Mouse (Mus musculus): ENCODE results near the gene B4galt4. TPM values are rescaled to one million over a fixed set of nuclear protein-coding genes. Genes with fewer than 3 reads are reported as not detected.

B4galt4 gene
- polyA plus RNA-seq, 1 experiment from 2014 or later, result 39.1 TPM

DNA sequence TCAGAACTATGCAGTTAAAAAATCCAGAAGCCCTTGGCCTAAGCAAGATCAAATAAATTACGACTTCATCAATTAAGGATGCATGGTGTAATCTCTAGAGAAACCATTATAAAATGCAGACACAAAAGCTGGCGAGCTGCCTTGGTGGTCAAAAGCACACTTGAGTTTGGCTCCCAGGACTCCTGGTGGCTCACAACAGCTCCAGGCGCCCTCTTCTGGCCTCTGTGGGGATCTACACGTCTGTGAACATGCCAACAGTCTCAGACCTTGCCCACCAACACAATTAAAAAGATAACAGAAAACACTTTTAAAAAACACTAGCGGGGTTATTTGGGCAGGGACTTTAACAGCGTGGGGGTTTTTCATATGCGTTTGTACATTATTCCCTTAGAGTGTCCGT lies 70.5 kb downstream of the B4galt4 start:
- Histone ChIP-seq H3K27ac (replicated peaks) (no peak overlapping the region), H3K9ac (no peak overlapping the region), H3K27me3 (no peaks in the 10 kb centered on the region), H3K4me1 (replicated peaks) (peaks cover 9% of the 10 kb centered on the region), H3K36me3 (no peaks in the 10 kb centered on the region), H3K4me2 (no peak overlapping the region), H3K4me3 (no peak overlapping the region), H3K9me3 (no peaks in the 10 kb centered on the region)
- 35% methylated on average over 8 of the region's 8 CpGs for WGBS
- no peak for ATAC-seq (ENCODE audit: low FRiP score, low read depth)

Other genes with a start within 250 kb of the B4galt4 start
- gene Timmdc1, start 219.6 kb upstream of the B4galt4 start, polyA plus RNA-seq (2015; fragmentation: Nextera tagmentation; extraction: Ambion mirVana), result 32.0 and 35.2 TPM in 2 replicates
- gene Poglut1, start 192.0 kb upstream of the B4galt4 start, polyA plus RNA-seq (2015; fragmentation: Nextera tagmentation; extraction: Ambion mirVana), result 50.7 and 52.8 TPM in 2 replicates
- gene Tmem39a, start 183.6 kb upstream of the B4galt4 start, polyA plus RNA-seq (2015; fragmentation: Nextera tagmentation; extraction: Ambion mirVana), result 35.2 and 36.3 TPM in 2 replicates
- 5.8 and 6.4 TPM in 2 replicates for gene Arhgap31, start 29.0 kb upstream of the B4galt4 start, polyA plus RNA-seq (2015; fragmentation: Nextera tagmentation; extraction: Ambion mirVana)
- gene Upk1b, start 58.1 kb downstream of the B4galt4 start, polyA plus RNA-seq (2015; fragmentation: Nextera tagmentation; extraction: Ambion mirVana), result 0.56 and 0.72 TPM in 2 replicates
- not detected in 2 replicates for gene 4930435E12Rik, start 86.5 kb downstream of the B4galt4 start, polyA plus RNA-seq (2015; fragmentation: Nextera tagmentation; extraction: Ambion mirVana)
- gene Igsf11, start 150.4 kb downstream of the B4galt4 start, polyA plus RNA-seq (2015; fragmentation: Nextera tagmentation; extraction: Ambion mirVana), result 3.2 and 4.3 TPM in 2 replicates